Mouse (Mus musculus) intestine, postnatal 0 days (tissue): Measurements from ENCODE around the gene Ptms. TPM values are rescaled to one million over a fixed set of nuclear protein-coding genes. Genes with fewer than 3 reads are reported as not detected.

Source experiments
- ATAC-seq: fragments of 200-750 bp; cut with Nextera tagmentation; 2 replicates; pipeline ENCODE4 v1.8.0; 2017; ENCODE audit warnings: mild to moderate bottlenecking, moderate TSS enrichment, moderate library complexity
- H3K27ac ChIP-seq: fragments of 300-500 bp; sonication (generic); 2 replicates; pipeline ENCODE4 v1.5.1; 2014; ENCODE audit warnings: mild to moderate bottlenecking, low read depth, low read length, moderate library complexity
- H3K27me3 ChIP-seq: fragments of 300-500 bp; sonication (generic); replicated peaks from 2 replicates; pipeline ENCODE4 v1.6.1; 2014; ENCODE audit warnings: low read length, mixed read lengths; ENCODE audit not compliant: control insufficient read depth, insufficient read depth
- H3K36me3 ChIP-seq: fragments of 300-500 bp; sonication (generic); 2 replicates; pipeline ENCODE4 v1.6.1; 2014; ENCODE audit warnings: mild to moderate bottlenecking, moderate library complexity; ENCODE audit not compliant: control insufficient read depth, insufficient read depth
- H3K4me1 ChIP-seq: fragments of 300-500 bp; sonication (generic); replicated peaks from 2 replicates; pipeline ENCODE4 v1.6.1; 2014; ENCODE audit warnings: antibody characterized with exemption, low read length, mixed read lengths; ENCODE audit not compliant: control insufficient read depth, insufficient read depth
- H3K4me2 ChIP-seq: fragments of 300-500 bp; sonication (generic); replicated peaks from 2 replicates; pipeline ENCODE4 v1.6.1; 2014; ENCODE audit warnings: low read depth, mild to moderate bottlenecking, moderate library complexity
- H3K4me3 ChIP-seq: fragments of 300-500 bp; sonication (generic); 2 replicates; pipeline ENCODE4 v1.5.1; 2014; ENCODE audit warnings: low read depth, low read length
- H3K9ac ChIP-seq: fragments of 300-500 bp; sonication (generic); 2 replicates; pipeline ENCODE4 v1.6.1; 2014; ENCODE audit warnings: mild to moderate bottlenecking, low read depth, low read length
- H3K9me3 ChIP-seq: fragments of 300-500 bp; sonication (generic); 2 replicates; pipeline ENCODE4 v1.6.1; 2016; ENCODE audit warnings: mixed run types; ENCODE audit not compliant: control insufficient read depth
- CTCF ChIP-seq: sonication (generic); IDR thresholded peaks from 2 replicates; pipeline ENCODE4 v1.5.1; 2016; ENCODE audit warnings: low read depth, mild to moderate bottlenecking, control low read depth, antibody characterized with exemption, moderate library complexity
- WGBS: fragments of 180-500 bp; shearing (Covaris S2); extraction: QIAGEN DNeasy Blood & Tissue Kit; methylation state at CpG from one replicate; pipeline ENCODE4 v1.1.7; 2014; 5-methylcytosine and 5-hydroxymethylcytosine counted together
- polyA plus RNA-seq: library from polyadenylated mRNA; unstranded; fragments of >200 nt; fragmentation: Nextera tagmentation; extraction: Ambion mirVana; gene quantifications from 2 replicates; pipeline ENCODE4 v1.2.1, GENCODE M21; 2015

The Ptms gene
- polyA plus RNA-seq, 1 experiment from 2014 or later: 169 TPM

GRCm38 (mm10) chr6:124932314-124932695, 12.4 kb upstream of the Ptms start:
- peak overlapping the region; percentile 87 for H3K9ac ChIP-seq
- H3K27me3 ChIP-seq: no peaks in the 10 kb centered on the region
- no peaks in the 10 kb centered on the region for H3K9me3 ChIP-seq
- H3K36me3 ChIP-seq: peaks cover 37% of the 10 kb centered on the region
- no peak for TF ChIP-seq CTCF
- 44% methylated on average over 12 of the region's 12 CpGs for WGBS
- peak overlapping the region; percentile 82 for H3K4me2 ChIP-seq
- peak overlapping the region; percentile 85 for H3K4me3 ChIP-seq
- peak overlapping the region; percentile 95 for H3K27ac ChIP-seq
- peaks cover 6% of the 10 kb centered on the region; the same call in 1 of the 2 replicates for H3K4me1 ChIP-seq
- ATAC-seq: no peak

DNA sequence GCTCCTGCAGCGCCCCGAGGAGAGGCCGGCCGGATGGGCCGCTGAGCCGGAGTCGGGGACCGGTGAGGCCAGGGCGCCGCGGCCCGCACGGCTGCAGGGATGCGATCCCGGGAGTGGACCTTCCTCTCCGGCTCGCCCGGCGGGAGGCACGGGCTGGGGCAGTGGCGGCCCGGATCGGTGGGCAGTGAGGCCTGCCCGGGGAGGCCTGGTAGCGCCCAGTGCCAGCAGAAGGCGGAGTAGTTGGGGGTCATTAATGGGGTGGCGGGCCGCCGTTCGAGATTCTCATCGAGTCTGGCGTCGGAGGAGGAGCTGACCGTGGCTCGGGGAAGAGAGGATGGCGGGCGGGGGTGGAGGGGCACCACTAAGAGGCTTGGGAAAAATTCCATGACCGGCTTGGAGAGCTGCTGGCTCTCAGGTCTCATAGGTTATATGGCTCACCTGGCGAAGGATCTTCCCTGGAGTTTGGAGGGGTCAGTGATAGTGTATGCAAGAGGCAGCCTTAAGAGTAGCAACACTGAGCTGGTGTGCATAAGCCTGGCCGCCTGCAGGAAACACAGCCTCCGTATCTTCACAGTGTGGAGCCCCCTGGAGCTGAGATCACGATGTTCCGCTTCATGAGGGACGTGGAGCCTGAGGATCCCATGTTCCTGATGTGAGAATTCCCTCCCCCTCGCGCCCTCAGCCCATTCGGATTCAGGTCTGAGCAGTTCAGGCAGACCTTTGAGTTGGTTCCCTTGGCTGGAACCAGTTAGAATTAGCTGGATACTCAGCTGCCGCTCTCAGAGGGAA, 11.8 kb upstream of the Ptms start:
- Histone ChIP-seq H3K4me1 (peaks cover 6% of the 10 kb centered on the region; the same call in 1 of the 2 replicates), H3K4me3 (peak overlapping the region; percentile 85), H3K36me3 (peaks cover 35% of the 10 kb centered on the region), H3K9me3 (no peaks in the 10 kb centered on the region), H3K27ac (peak overlapping the region; percentile 95), H3K27me3 (no peaks in the 10 kb centered on the region), H3K4me2 (peak overlapping the region; percentile 82), H3K9ac (peak overlapping the region; percentile 87)
- WGBS: 1% methylated on average over 48 of the region's 48 CpGs
- ATAC-seq: no peak; the same call in 1 of the 2 replicates
- peak; percentile 70 for TF ChIP-seq CTCF

DNA sequence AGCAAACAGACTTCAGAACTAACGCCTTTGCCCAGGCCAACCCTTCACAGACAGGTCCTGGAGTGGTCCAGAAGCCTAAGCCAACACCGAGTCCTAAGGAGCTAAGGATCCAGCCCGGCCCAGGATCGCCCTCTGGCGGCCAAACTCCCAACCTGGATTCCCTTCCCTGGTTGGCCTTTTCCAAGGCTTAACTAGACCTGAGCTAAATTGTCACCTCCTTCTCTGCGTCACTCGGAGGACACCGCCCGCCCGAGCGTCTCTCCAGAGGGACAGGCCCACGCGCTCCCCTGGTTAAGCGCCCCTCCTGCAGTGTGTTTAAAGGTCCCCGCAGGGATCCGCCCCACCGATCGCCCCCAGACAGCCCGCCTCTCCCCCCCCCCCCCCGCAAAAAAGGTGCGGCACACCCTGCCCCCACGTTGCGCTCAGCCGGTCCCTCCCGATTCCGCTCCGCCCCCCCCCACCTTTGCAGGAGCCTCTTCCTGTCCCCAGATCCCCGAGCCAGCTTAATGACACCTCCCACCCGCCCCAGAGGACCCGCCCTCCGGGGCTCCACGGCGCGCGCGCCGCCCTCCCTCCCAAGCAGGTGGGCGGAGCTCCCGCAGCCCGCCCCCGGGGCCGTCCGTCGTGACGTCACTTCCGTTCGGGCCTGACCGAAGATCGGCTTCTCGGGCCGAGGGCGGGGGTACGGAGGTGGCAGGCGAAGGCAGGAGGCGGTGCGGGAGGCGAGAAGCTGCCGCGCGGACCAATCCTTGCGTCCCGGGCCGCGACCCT, 11.0 kb upstream of the Ptms start, which contains the start of gene Mlf2:
Gene Mlf2, plus strand, starts transcription at position 633 of the 771 bp plus-strand sequence.
- TF ChIP-seq CTCF: peak; percentile 100
- Histone ChIP-seq H3K4me3 (peak within 1 kb of the TSS; percentile 85), H3K36me3 (peaks cover 28% of the 10 kb centered on the region), H3K27ac (peak within 1 kb of the TSS; percentile 95), H3K4me2 (peak within 1 kb of the TSS; percentile 82), H3K4me1 (peaks cover 9% of the 10 kb centered on the region; the same call in 1 of the 2 replicates), H3K27me3 (no peaks in the 10 kb centered on the region), H3K9ac (peak within 1 kb of the TSS; percentile 87), H3K9me3 (no peaks in the 10 kb centered on the region)
- peak; percentile 95 for ATAC-seq
- under 1% methylated on average over 61 of the region's 64 CpGs for WGBS

DNA sequence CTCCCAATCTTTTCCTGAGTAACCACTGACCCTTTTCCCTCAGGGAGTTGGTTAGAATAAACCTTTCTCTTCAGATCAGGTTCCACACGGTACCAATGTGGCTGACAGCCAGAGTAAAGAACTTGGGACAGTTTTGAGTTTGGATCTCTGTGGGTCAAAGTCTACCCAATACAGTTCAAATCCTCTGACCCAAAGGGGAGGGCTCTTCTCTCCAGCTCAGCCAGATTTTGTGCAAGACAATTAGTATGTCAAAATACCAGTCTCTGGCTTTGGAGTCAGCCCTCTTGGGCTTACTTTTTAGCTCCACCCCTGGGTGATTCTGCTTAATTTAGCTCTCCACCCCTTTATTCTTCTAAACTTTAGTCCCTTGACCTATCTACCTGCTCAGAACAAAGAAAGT, 10.3 kb upstream of the Ptms start:
- Histone ChIP-seq H3K9ac (no peak overlapping the region), H3K27me3 (no peaks in the 10 kb centered on the region), H3K27ac (peak overlapping the region; percentile 95; the same call in 1 of the 2 replicates), H3K36me3 (peaks cover 21% of the 10 kb centered on the region), H3K9me3 (no peaks in the 10 kb centered on the region), H3K4me2 (peak overlapping the region; percentile 82; the same call in 1 of the 2 replicates), H3K4me3 (peak overlapping the region; percentile 85), H3K4me1 (peaks cover 11% of the 10 kb centered on the region; the same call in 1 of the 2 replicates)
- 32% methylated on average over 1 of the region's 1 CpGs for WGBS
- TF ChIP-seq CTCF: no peak
- ATAC-seq: no peak

GRCm38 (mm10) chr6:124925941-124926340, 6.0 kb upstream of the Ptms start:
- Histone ChIP-seq H3K4me3 (no peak overlapping the region), H3K27ac (peak overlapping the region; percentile 74), H3K36me3 (no peaks in the 10 kb centered on the region), H3K9me3 (no peaks in the 10 kb centered on the region), H3K27me3 (no peaks in the 10 kb centered on the region), H3K4me1 (peaks cover 8% of the 10 kb centered on the region; the same call in 1 of the 2 replicates), H3K9ac (0 out of 2 replicates have a peak overlapping the region, but pooled peaks have one; percentile 37), H3K4me2 (peak overlapping the region; percentile 53)
- no peak for TF ChIP-seq CTCF
- ATAC-seq: 0 out of 2 replicates have a peak, but pooled peaks have one; percentile 11
- WGBS: 14% methylated on average over 5 of the region's 5 CpGs
